Mouse (Mus musculus) T-helper 17 cell (primary cell): Measurements from ENCODE around the gene Slc30a5.

Source experiments
- in situ Hi-C, 2 experiments: fragments of 300-600 bp; cut with MboI, MseI; formaldehyde crosslinking; loops; 1 replicate in 1 of 2; 2 replicates in 1 of 2; pipeline ENCODE4 v1.15.1; 2025; ENCODE audit warnings: high pct_unique_total_duplicates in 2 of 2

Slc30a5 gene

GRCm38 (mm10) chr13:100775252-100776055 is 57.8 kb downstream of the Slc30a5 start, which contains the start of gene Cenph:
Gene Cenph (minus strand): TSS chr13:100775899.
- in situ Hi-C loops: no loop called here

GRCm38 (mm10) chr13:100774704-100775103 is 58.5 kb downstream of the Slc30a5 start:
- in situ Hi-C loops: no loop called here

- in situ Hi-C loops: no loop called here
Measured at GRCm38 (mm10) chr13:100755329-100755728, 77.9 kb downstream of the Slc30a5 start.

- in situ Hi-C loops: no loop called here
Measured at GRCm38 (mm10) chr13:100754186-100754585, 79.0 kb downstream of the Slc30a5 start.

- in situ Hi-C loops: no loop called here
Measured at GRCm38 (mm10) chr13:100753011-100753410, 80.2 kb downstream of the Slc30a5 start.
